Comparison of ENCODE assay signal across 42 mouse cellular contexts in genomic region chr15:77588981-77589380, GRCm38 (mm10). TPM values are rescaled to one million over a fixed set of nuclear protein-coding genes. Genes with fewer than 3 reads are reported as not detected.
"Had no signal": no experiment of that assay in that cellular context is flagged by ENCODE, and none has a peak within 500 bp of the region (broad histone marks: within the 10 kb centered on the region; RNA-seq: fewer than 3 reads in every experiment).

No protein-coding gene starts in this region.

- H3K27ac ChIP-seq: hindbrain, embryonic 13.5 days; hindbrain, embryonic 15.5 days; hindbrain, postnatal 0 days; kidney, embryonic 15.5 days; kidney, postnatal 0 days; limb, embryonic 13.5 days; limb, embryonic 15.5 days; liver, embryonic 12.5 days; liver, embryonic 14.5 days had no signal

- H3K36me3 ChIP-seq: heart, embryonic 12.5 days; hindbrain, embryonic 13.5 days; hindbrain, embryonic 15.5 days; kidney, embryonic 15.5 days; limb, embryonic 13.5 days; limb, embryonic 15.5 days; liver, embryonic 12.5 days had no signal

- H3K9me3 ChIP-seq: heart, embryonic 12.5 days; hindbrain, embryonic 13.5 days; kidney, embryonic 15.5 days; limb, embryonic 15.5 days; liver, embryonic 12.5 days had no signal

- H3K4me1 ChIP-seq: hindbrain, embryonic 13.5 days; hindbrain, embryonic 15.5 days; kidney, embryonic 15.5 days; limb, embryonic 13.5 days; limb, embryonic 15.5 days; liver, embryonic 12.5 days had no signal

- H3K4me3 ChIP-seq: heart, embryonic 12.5 days; hindbrain, embryonic 13.5 days; hindbrain, embryonic 15.5 days; kidney, embryonic 15.5 days; limb, embryonic 13.5 days; limb, embryonic 15.5 days; liver, embryonic 12.5 days had no signal

- H3K9ac ChIP-seq: heart, embryonic 12.5 days; hindbrain, embryonic 13.5 days; hindbrain, embryonic 15.5 days; kidney, embryonic 15.5 days; limb, embryonic 13.5 days; limb, embryonic 15.5 days; liver, embryonic 12.5 days; liver, embryonic 14.5 days had no signal

- H3K27me3 ChIP-seq: heart, embryonic 12.5 days; hindbrain, embryonic 13.5 days; hindbrain, embryonic 15.5 days; kidney, embryonic 15.5 days; limb, embryonic 13.5 days; limb, embryonic 15.5 days; liver, embryonic 12.5 days had no signal

- DNase-seq: gastrocnemius, postnatal 10 days; gastrocnemius, postnatal 25 days; heart, adult 18-20 months; heart, postnatal 10 days; kidney, adult 11 months; kidney, adult 2 months; kidney, adult 9 months; kidney, postnatal 14 days; kidney, postnatal 36 days; layer of hippocampus, adult 9-11 months; layer of hippocampus, postnatal 36 days; left cerebral cortex, postnatal 4 days had no signal

RNA-seq across cellular contexts. Expression of gene Apol10b, which starts 6.9 kb away (rescaled TPM):
- total RNA-seq: hematopoietic stem cell, adult 5-6 weeks; hindbrain, postnatal 0 days; layer of hippocampus, postnatal 14 days; left cerebral cortex, postnatal 10 days; left cerebral cortex, postnatal 25 days; left cerebral cortex, postnatal 4 days had no signal
- polyA plus RNA-seq: heart, embryonic 12.5 days; heart, embryonic 14.5 days; hindbrain, embryonic 11.5 days; liver, embryonic 12.5 days; liver, embryonic 14.5 days; liver, embryonic 16.5 days had no signal

RNA-seq across cellular contexts. Expression of gene Gm36245, which starts 10.1 kb away (rescaled TPM):
- total RNA-seq: gastrocnemius, adult 18-20 months; gastrocnemius, postnatal 10 days; gastrocnemius, postnatal 25 days; heart, adult 18-20 months; heart, postnatal 10 days; heart, postnatal 25 days; hematopoietic stem cell, adult 5-6 weeks; hindbrain, postnatal 0 days; layer of hippocampus, adult 18-20 months; layer of hippocampus, adult 8-10 months; layer of hippocampus, postnatal 14 days; layer of hippocampus, postnatal 36 days; left cerebral cortex, adult 18-20 months; left cerebral cortex, adult 8-10 months; left cerebral cortex, postnatal 10 days; left cerebral cortex, postnatal 25 days; left cerebral cortex, postnatal 4 days; liver, adult 2 months had no signal
- polyA plus RNA-seq: gonadal fat pad, adult 2 months; heart, embryonic 12.5 days; heart, embryonic 14.5 days; heart, embryonic 16.5 days; hindbrain, embryonic 11.5 days; hindbrain, embryonic 13.5 days; hindbrain, embryonic 15.5 days; hindbrain, postnatal 0 days; intestine, embryonic 14.5 days; intestine, embryonic 16.5 days; kidney, adult 2 months; kidney, embryonic 15.5 days; kidney, postnatal 0 days; large intestine, adult 2 months; limb, embryonic 11.5 days; limb, embryonic 13.5 days; limb, embryonic 15.5 days; liver, adult 2 months; liver, embryonic 12.5 days; liver, embryonic 14.5 days; liver, embryonic 16.5 days had no signal

RNA-seq across cellular contexts. Expression of gene 1700025B11Rik, which starts 27.3 kb away (rescaled TPM):
- total RNA-seq: gastrocnemius, adult 18-20 months; gastrocnemius, postnatal 10 days; gastrocnemius, postnatal 25 days; heart, adult 18-20 months; heart, postnatal 10 days; heart, postnatal 25 days; hematopoietic stem cell, adult 5-6 weeks; hindbrain, postnatal 0 days; layer of hippocampus, adult 18-20 months; layer of hippocampus, adult 8-10 months; layer of hippocampus, postnatal 14 days; layer of hippocampus, postnatal 36 days; left cerebral cortex, adult 18-20 months; left cerebral cortex, adult 8-10 months; left cerebral cortex, postnatal 10 days; left cerebral cortex, postnatal 25 days; left cerebral cortex, postnatal 4 days; liver, adult 2 months had no signal
- polyA plus RNA-seq: heart, embryonic 12.5 days; heart, embryonic 14.5 days; heart, embryonic 16.5 days; hindbrain, embryonic 11.5 days; hindbrain, embryonic 13.5 days; hindbrain, embryonic 15.5 days; hindbrain, postnatal 0 days; intestine, embryonic 14.5 days; intestine, embryonic 16.5 days; kidney, adult 2 months; kidney, embryonic 15.5 days; kidney, postnatal 0 days; large intestine, adult 2 months; limb, embryonic 11.5 days; limb, embryonic 13.5 days; limb, embryonic 15.5 days; liver, adult 2 months; liver, embryonic 12.5 days; liver, embryonic 14.5 days; liver, embryonic 16.5 days had no signal

RNA-seq across cellular contexts. Expression of gene Apol11b, which starts 54.1 kb away (rescaled TPM):
- total RNA-seq: hindbrain, postnatal 0 days; layer of hippocampus, adult 18-20 months; layer of hippocampus, postnatal 14 days; layer of hippocampus, postnatal 36 days; left cerebral cortex, postnatal 10 days; left cerebral cortex, postnatal 25 days; left cerebral cortex, postnatal 4 days had no signal
- polyA plus RNA-seq: gonadal fat pad, adult 2 months; heart, embryonic 12.5 days; hindbrain, embryonic 11.5 days; hindbrain, embryonic 15.5 days; hindbrain, postnatal 0 days; intestine, embryonic 14.5 days; kidney, postnatal 0 days; limb, embryonic 11.5 days; liver, adult 2 months had no signal

RNA-seq across cellular contexts. Expression of gene Apol7c, which starts 55.9 kb away (rescaled TPM):
- total RNA-seq: gastrocnemius, adult 18-20 months; gastrocnemius, postnatal 25 days; heart, postnatal 10 days; heart, postnatal 25 days; hematopoietic stem cell, adult 5-6 weeks; hindbrain, postnatal 0 days; layer of hippocampus, adult 18-20 months; layer of hippocampus, adult 8-10 months; layer of hippocampus, postnatal 14 days; layer of hippocampus, postnatal 36 days; left cerebral cortex, adult 18-20 months; left cerebral cortex, adult 8-10 months; left cerebral cortex, postnatal 10 days; left cerebral cortex, postnatal 25 days; left cerebral cortex, postnatal 4 days; liver, adult 2 months had no signal
- polyA plus RNA-seq: heart, embryonic 12.5 days; heart, embryonic 14.5 days; hindbrain, embryonic 11.5 days; hindbrain, embryonic 13.5 days; hindbrain, embryonic 15.5 days; hindbrain, postnatal 0 days; kidney, embryonic 15.5 days; kidney, postnatal 0 days; limb, embryonic 11.5 days; limb, embryonic 13.5 days; limb, embryonic 15.5 days; liver, embryonic 12.5 days had no signal
